Mouse (Mus musculus) CD4-positive, CD25-positive, alpha-beta regulatory T cell, adult 2 months (primary cell): ENCODE data around the gene Acbd4.

Source experiments
- DNase-seq: peaks from one replicate; pipeline ENCODE4 v3.0.0-alpha.2; 2012; ENCODE audit warnings: low read depth, low spot score

Gene Acbd4

DNA sequence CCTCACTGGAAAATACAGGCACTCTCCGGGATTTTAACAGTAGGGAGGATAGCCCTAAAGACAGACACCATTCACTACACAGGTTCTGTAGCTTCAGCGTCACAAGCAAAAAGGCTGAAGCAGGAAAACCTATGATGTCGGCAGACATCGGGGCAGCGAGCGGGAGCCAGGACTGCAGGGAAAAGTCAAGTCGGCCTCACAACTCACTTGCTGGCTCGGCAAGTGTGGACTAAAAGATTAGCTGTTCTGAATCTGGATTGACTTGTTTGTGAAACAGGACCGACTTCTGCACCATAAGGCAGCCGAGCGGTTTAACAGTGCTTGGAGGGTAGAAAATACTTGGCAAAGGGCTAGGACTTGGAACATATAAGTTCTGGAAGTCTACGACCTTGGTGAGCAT, 11.5 kb downstream of the Acbd4 start:
- DNase-seq: no peak

DNA sequence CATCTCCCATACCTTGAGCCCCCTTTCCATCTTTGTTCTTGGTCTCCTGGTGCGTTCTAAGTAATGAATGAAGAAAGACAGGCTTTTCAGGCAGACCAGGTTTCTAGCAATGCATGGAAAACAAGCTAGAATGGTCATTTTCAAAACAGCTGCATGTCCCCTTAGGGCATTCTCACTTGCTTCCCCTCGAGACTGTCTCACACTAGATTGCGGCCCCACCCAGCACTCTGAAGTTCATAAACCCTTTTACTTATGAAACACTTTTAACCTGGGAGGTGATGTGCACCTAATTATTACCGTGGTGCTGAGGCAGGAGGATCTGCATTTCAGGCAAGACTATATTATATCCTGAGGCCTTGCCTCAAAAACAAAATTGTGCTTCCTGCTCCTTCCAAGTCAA, 12.3 kb downstream of the Acbd4 start:
- DNase-seq: no peak

DNA sequence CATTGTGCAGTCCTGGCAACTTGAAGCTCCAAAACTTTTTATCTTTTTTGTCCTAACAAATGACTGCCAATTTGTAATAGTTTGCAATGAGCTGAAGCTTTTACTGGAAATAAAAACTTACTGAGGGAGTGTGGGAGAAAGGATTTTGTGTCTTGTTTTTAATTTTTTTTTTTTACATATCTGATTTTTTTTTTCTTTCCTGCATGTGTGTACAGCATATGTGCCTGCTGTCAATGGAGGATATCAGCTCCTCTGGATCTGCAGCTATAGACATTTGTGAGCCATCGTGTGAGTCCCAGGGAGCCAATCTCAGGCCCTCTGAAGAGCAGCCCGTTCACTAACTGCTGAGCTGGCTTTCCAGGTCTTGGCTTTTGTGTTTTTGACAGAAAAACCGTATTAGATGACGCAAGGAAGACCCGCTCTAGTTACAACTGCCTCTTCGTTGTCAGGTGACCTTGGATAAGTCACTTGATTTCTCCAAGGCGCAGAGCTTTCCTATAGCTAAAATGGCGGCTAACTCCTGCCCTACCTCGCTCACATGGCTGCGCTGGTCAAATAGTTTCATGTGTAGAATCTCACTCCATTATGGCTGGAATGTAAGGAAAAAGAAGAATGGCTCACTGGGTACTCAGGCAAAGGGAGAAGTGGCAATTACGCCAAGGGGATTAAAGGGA, 12.9 kb downstream of the Acbd4 start:
- peak; percentile 21 for DNase-seq

DNA sequence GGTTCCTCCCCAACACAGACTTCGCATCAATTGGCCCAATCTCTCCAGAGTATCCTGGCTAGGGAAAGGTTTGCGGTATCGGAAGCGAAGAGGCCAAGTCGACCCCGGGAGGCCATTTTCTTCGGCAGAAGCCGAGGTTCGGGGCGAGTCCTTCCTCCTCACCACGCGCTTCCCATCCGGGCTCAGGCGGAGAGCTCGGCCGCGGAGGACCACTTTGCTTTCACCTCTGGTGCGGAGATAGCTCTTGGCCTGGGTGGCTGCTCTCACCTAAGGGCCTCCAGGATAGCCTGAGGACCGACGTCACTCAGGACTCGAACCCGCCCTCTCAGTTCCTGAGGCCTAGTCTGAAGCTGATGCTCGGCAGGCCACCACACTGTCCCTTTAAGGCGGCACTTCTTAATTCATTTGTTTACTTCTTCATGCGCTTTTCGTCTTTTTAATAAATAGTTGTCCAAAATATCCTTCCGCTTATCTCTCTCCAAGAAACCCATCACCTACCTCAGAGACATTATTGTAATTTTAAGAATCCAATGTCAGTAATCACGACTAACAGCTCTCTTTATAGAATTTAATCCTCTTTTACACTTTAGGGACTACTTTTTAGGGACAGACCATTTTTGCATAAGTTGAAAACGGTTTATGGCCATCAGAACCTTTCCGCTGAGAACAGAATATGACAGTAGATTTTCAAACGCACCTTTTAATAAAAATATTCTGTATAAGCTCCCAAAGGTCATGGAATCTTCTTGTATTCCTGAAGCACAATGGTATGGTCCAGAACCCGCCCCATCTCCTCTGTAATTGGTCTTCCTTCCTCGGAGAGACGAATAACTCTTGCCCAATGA, 13.9 kb downstream of the Acbd4 start:
- DNase-seq: peak; percentile 88

DNA sequence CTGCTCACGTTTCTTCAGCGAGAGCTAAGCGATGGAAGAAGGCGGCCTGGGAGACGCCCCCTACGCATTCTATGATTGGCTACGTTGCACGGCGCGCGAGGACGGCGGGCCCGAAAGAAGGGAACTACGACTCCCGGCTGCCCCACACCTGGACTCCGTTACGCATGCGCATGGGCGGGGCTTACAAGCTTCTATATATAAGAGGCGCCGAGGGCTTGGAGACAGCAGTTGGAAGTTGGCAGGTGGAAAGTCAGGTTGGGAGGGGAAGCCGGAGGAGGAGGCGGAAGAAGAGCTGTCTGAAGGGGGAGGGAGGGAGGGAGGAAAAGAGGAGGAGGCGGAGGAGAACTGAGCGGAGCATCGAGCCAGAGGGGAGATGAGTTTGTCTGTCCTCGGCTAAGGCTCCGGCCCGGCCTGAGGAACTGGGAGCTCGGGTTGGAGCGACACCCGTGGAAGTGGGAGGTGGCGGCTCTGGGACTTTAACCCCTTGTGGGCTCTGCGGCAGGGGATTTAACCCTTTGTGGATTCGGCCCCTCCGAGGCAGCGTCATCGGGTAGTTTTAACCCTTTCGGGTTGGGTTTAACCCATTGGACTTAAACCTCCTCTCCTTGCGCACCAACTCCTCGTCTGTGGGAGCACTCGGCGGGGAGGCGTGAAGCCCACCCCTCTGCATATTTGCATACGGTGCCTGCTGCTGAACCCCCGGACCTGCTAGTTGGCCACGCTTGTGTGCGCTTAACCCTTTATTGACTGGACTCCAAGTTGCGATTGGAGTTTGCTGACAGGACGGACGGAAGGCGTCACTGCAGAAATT, 14.7 kb downstream of the Acbd4 start, which contains the start of gene Hexim1:
Gene Hexim1 (plus strand): TSS at position 224 of the 811 bp plus-strand sequence.
- peak; percentile 99 for DNase-seq

DNA sequence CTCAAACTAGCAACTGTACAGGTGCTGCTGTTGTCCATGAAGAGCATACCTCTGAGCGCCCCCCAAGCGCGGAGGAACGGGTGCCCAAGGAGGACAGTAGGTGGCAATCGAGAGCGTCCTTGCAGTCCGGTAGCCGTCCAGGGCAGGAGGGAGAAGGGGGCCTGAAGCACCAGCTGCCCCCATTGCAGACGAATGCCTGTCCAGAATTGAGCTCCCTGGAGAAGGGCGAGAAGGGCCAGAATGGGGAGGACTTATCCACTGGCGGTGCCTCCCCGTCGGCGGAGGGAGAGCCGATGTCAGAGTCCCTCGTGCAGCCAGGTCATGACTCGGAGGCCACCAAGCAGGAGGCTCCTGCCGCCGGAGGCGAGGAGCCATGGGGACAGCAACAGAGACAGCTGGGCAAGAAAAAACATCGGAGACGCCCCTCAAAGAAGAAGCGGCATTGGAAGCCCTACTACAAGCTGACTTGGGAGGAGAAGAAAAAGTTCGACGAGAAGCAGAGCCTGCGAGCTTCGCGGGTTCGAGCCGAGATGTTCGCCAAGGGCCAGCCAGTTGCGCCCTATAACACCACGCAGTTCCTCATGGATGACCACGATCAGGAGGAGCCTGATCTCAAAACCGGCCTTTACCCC, 15.6 kb downstream of the Acbd4 start:
- peak; percentile 76 for DNase-seq

DNA sequence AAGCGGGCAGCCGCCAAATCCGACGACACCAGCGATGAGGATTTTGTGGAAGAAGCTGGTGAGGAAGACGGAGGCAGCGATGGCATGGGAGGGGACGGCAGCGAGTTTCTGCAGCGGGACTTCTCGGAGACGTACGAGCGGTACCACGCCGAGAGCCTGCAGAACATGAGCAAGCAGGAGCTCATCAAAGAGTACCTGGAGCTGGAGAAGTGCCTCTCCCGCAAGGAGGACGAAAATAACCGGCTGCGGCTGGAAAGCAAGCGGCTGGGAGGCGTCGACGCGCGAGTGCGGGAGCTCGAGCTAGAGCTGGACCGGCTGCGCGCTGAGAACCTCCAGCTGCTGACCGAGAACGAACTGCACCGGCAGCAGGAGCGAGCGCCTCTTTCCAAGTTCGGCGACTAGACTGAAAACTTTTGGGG, 16.1 kb downstream of the Acbd4 start:
- DNase-seq: peak; percentile 56

DNA sequence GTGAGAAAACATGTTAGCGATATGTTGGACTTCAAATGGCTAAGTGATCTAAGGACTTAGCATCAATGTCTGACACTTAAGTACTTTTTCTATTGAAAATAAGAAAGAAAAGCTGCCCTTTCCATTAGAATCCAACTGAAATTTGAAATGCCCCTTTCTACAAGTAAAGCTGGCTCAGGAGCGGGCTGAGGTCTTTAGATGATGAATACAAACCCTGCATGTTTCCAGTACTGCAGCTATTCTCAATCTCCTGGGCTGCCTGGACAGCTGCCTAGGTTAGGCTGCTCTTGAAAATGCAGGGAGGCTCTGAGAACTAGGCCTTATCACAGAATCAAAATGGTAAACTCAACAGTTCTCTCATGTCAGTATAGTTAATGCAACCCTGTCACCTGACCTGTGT, 17.4 kb downstream of the Acbd4 start:
- DNase-seq: no peak

DNA sequence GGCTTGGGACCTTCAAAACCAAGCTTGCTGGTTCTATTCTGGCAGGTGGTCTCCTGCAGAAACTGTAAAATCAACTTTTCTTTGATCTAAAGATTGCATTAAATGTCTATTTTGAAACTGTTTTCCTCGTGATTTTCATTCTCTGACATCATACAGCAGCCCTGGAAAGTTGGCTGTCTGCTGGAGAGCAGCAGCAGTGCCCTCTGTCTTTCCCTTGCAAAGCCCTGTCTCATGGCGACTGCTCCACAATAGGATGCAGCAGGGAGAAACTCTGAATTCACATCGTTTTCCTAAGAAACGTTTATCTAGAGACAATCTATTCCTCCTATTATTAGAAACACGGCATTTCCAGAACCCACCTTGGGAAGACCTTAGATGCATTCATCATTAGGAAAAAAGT, 18.1 kb downstream of the Acbd4 start:
- no peak for DNase-seq

DNA sequence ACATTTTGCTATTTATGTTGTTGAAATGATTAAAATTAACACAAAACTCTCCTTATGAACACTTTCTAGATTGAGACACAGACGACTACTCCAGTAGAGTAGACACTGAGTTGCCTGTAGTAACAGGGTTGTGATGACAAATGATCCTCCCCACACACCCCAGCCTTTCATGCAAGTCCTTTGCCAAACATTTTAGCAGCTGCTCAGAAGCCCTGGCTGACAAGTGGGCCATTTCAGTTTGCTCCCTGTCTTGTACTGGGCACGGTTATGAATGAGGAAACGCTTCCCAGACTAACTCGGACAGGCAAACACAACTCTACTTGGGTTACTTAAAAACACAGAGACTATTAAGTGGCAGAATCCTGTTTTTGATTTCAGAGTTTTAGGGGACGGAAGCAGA, 18.8 kb downstream of the Acbd4 start:
- no peak for DNase-seq

DNA sequence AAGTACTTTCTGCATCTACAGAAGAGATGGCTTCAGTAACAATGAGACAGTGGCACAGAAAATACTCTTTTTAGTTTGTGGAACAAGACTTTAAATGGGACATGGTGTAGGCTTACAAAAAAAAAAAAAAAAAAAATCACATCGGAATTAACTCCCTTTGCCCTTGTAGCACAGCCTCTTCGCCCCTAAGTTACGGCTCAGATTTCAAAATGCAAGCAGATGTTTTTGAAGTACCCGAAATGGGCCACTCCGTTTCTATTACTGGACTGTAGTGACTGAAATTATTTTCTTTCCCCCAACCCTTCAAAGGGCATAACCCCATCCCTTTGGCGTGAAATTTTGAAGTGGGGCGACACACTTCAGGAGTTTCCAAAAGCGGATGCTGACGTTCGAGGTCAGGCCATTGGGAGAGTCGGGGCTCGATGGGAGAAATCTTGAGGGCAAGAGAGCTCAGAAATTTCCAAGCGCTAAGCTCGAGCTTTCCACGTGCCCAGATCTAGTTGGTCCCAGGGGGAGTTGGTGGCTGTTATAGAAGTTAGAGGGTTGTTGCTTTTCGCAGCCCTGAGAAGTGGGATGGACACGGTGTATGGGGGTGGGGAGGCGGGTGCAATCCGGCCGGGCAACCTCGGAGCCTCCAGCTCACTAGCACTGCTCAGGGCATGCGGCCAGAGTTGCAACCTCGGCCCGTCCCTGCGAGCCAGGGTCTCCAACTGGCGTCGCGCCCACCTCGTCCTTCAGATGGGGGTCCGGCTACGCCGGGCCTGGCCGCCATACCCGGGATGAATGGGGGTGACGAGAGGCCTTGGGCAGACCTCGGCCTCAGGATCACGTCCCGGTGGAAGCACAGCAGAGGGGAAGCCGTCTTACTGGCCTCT, 30.5 kb downstream of the Acbd4 start, which contains the start of gene Hexim2:
Gene Hexim2 (plus strand): TSS at position 729 of the 875 bp plus-strand sequence.
- peak; percentile 62 for DNase-seq

DNA sequence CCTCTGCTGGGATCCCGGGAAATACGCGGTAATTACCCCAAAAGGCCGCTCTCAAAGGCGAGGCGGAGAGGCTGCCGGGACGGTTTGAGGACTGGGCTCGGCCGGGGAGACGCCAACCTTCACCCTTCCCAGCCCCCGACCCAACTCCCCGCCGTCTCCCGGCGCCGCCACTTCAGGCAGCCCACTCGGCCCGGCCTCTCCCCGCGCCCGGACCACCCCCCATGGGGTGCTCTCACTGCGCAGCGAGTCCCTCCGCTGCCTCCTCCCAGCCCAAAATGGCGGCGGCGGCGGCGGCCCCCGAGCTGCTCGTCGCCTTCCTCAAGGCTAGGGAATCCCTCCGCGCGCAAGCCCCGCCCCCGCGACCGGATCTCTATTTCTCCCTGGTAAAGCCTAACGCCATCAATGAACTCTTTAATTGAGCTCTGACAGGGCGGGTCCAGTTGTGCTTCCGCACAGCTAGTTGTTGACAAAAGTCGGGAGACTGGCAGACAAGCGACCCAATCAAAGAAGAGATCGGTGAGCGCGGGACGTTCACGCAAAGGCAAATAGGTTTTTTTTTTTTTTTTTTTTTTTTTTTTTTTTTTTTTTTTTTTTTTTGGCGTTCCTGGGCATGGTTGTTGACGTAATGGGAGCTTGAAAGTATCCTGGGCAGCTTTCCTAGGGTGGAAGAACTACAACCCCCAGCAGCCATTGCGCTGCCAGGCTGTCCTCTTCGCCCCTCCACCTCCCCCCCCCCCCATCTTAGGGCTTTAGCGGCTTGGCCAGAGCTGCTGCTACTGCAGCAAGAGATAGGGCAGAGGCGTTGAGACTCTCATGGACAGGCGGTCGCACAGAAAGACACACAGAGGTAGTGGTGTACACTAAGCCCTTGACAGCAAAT, 31.3 kb downstream of the Acbd4 start:
- peak; percentile 100 for DNase-seq

DNA sequence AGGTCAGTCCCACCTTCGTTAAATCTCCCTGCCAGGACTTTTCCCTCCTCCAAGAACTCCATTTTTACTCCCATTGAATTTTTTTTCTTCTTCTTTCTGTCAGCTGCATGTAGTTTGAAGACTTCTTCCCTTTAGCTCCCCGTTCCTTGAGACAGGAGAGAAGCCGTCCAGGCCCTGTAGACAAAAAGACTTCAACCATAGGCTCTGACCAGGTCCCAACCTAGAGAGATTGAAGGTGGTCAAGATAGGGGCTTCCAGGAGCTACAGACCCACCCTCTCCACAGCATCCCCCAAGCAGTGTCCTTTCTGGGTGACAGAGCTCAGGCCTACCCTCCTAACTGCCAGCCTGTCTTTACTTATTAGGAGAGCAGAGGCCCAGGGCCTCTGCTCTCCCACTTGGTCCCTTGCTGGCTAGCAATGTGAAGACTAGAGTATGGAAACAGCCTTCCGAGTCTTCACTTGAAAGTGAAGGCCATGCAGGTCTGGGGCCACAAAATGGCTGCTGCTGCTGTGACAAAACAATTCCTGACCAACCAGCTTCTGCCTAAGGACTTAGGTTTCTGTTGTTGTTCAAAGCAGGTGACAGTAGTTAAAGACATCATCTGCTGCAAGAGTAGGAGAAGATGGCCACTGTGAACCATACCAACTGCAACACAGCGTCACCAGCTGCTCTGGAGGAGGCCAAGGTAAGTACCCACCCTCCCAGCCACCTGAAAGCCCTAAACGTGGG, 32.1 kb downstream of the Acbd4 start:
- DNase-seq: peak; percentile 29

DNA sequence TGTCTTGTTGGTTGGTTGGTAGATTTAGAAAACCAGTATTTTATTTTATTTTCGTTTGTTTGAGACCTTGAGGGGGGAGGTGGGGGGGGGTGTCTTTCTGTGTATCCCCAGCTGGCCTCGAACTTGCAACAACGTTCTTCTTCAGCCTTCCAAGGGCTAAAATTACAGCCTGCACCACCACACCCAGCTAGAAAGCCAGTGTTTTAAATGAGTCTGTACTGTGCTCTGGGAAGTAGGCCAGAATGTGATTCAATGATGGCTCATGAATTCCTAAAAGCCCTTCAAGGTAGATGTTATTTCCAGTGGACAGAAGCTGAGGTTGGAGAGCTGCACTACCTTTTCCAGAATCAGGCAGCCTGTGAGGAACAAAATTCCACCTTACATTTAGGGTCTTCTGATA, 32.7 kb downstream of the Acbd4 start:
- DNase-seq: no peak

DNA sequence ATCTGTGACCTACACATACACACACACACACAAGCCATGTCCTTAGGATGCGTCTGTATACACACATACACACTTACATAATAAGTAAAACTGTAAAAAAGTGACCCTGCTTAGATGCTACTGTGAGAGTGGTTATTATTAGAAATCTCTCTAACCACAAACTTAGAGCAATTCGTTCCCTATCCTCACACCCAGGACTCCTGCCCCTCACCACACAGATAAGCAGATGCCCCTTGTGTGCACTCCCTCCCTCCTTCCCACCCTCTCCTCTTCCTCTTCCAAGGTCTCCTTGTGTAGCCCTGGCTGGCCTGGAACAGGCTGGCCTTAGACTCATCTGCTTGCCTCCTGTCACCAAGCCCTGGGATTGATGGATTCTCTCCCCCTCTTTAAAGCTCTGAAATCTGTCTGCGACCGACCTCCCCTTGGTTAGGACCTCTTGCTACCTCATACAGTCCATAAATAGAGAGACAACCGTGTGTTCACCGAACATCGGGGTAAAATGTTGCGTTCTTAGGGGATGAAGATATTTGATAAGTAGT, 34.6 kb downstream of the Acbd4 start:
- no peak for DNase-seq

DNA sequence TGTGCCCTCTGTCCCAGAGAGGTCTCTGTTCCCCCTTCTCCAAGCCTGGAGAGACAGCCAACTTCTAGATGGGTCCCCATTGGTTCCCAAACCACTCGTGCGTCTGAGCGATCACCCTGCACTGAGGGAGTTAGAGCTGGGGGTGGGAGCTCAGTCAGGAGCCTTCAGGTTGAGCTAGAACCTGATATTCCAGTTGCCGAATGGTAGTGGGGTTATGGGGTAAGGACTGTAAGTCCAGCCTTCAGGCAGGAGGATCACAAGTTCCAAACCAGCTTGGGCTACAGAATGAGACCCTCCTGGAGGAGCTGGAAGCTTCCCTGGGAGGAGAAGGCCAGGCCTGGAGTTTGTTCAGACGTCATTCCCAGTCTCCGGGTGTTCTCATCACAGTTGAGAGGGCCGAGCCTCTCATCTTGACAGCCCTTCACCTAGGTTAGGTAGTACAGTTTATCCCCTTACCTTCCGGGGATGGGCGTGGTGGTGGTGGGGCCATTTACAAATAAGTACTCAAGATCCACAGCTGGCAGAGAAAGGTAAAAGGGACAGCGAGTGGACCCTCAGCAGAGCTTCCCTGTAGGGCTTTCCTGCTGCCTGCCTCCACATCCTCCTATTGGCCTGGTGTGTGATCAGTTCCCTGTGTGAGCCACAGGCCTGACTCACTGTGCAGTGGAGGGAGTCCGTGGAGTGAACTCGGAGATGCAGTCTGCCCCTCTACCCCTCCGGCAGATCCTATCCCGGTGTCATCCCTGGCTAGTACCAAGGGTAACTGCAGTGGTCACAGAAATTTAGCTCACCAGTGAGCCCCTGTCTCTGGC, 38.7 kb downstream of the Acbd4 start:
- DNase-seq: no peak

DNA sequence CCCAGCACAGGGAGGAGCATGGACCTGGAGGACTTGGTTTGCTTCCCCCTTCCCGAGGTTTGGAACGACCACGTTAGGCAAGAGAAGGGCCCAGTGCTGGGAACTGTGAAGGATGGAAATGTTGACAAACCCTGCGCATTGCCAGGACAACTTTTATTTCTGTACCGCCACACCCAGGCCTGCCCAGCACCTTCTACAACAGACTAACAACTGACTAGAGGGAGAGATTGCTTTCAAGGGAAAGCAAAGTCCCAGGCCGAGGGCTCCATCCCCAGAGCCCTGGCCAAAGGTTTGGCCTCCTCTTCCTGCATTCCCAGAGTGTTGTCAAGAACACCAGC, 39.2 kb downstream of the Acbd4 start:
- no peak for DNase-seq
